Mouse (Mus musculus) WW6 (cell line): ENCODE results near the gene Ino80e.
A peak's percentile ranks its signal among the peaks of the same experiment; 100 is the strongest.

ENCODE experiments used
- DNase-seq: peaks from one replicate; pipeline ENCODE4 v3.0.0-alpha.2; 2013; ENCODE audit warnings: low read depth, low spot score

Gene Ino80e

GRCm38 (mm10) chr7:126816494-126816893, 45.7 kb downstream of the Ino80e start:
- no peak for DNase-seq

GRCm38 (mm10) chr7:126815726-126816222, 46.4 kb downstream of the Ino80e start:
- DNase-seq = no peak

GRCm38 (mm10) chr7:126809723-126810369, 52.3 kb downstream of the Ino80e start:
- no peak for DNase-seq

- peak; percentile 68 for DNase-seq
These were observed 53.3 kb downstream of the Ino80e start for GRCm38 (mm10) chr7:126808703-126809455.

- no peak for DNase-seq
These were observed 54.8 kb downstream of the Ino80e start for GRCm38 (mm10) chr7:126807405-126807804.

- DNase-seq = no peak
These were observed 55.2 kb downstream of the Ino80e start for GRCm38 (mm10) chr7:126806956-126807355.

GRCm38 (mm10) chr7:126803751-126804150, 58.4 kb downstream of the Ino80e start:
- no peak for DNase-seq

GRCm38 (mm10) chr7:126803181-126803580, 59.0 kb downstream of the Ino80e start:
- DNase-seq = no peak

GRCm38 (mm10) chr7:126802134-126802889, 59.9 kb downstream of the Ino80e start:
- DNase-seq = no peak

- no peak for DNase-seq
These were observed 61.1 kb downstream of the Ino80e start for GRCm38 (mm10) chr7:126801057-126801422.
